Mouse (Mus musculus): ENCODE measurements around the gene Cntf.

GRCm38 (mm10) chr19:12722308-12722707 lies 43.1 kb downstream of the Cntf start:
- no peak for TF ChIP-seq POLR2AphosphoS2 (IDR thresholded peaks at IDR 0.05; ENCODE audit: low read depth, low read length)
- TF ChIP-seq MAX (IDR thresholded peaks at IDR 0.05; ENCODE audit: low read length), result no peak
- TF ChIP-seq CHD2 (IDR thresholded peaks at IDR 0.05; ENCODE audit: low read length), result no peak

All from CH12.LX (cell line).